Mouse (Mus musculus): ENCODE data around the gene Crtc2. TPM values are rescaled to one million over a fixed set of nuclear protein-coding genes. Genes with fewer than 3 reads are reported as not detected.
"Not testable (repeated sequence)": the region's sequence is repeated elsewhere in the genome, so short reads cannot be mapped to it uniquely, and the experiment has no call there.

Crtc2 gene
- polyA plus RNA-seq, 1 experiment: 2.9 TPM

DNA sequence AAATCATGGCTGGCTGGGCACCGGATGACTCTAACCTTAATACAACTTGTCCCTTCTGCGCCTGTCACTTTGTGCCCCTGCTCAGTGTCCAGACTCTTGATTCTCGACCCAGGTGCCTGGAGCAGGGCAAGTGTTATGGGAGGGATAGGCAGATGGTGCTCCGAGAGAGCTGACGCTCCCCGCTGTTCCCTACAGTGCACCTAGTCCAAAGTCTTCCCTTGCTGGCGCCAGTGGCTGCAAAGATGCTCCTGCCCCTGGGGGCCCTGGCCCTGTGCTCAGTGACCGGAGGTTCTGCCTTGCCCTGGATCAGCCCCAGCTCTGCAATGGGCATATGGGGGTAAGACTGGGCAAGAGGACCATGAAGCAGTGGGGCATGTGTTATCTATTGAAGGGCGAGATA, 23.8 kb downstream of the Crtc2 start:
- Histone ChIP-seq H3K4me3 (replicated peaks) (no peak overlapping the region), H3K9me3 (ENCODE audit: control insufficient read depth, low read length) (no peaks in the 10 kb centered on the region), H3K27me3 (ENCODE audit: control insufficient read depth) (no peaks in the 10 kb centered on the region), H3K4me1 (ENCODE audit: control insufficient read depth) (peaks cover 2% of the 10 kb centered on the region; the same call in 1 of the 2 replicates), H3K36me3 (ENCODE audit: control insufficient read depth) (peaks cover 56% of the 10 kb centered on the region)
- no peak for TF ChIP-seq GATA1 (IDR thresholded peaks at IDR 0.05; ENCODE audit: low read length)
- no peak for TF ChIP-seq TAL1 (IDR thresholded peaks at IDR 0.05; ENCODE audit: low read length)

DNA sequence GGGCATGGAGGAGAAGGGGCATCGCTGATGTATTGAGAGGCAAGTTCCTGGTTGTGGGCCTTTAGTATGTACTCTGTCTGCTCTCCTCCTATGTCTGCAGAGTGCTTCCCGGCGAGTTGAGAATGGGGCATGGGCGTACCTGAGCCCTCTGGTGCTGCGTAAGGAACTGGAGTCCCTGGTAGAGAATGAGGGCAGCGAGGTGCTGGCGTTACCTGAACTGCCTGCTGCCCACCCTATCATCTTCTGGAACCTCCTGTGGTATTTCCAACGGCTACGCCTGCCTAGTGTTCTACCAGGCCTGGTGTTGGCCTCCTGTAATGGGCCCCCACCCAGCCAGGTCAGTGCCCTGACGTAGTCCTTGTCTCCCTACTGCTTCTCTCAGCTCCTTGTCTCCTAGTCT, 24.2 kb downstream of the Crtc2 start:
- Histone ChIP-seq H3K36me3 (ENCODE audit: control insufficient read depth) (peaks cover 54% of the 10 kb centered on the region), H3K27me3 (ENCODE audit: control insufficient read depth) (no peaks in the 10 kb centered on the region), H3K4me3 (replicated peaks) (no peak overlapping the region), H3K4me1 (ENCODE audit: control insufficient read depth) (peaks cover 2% of the 10 kb centered on the region; the same call in 1 of the 2 replicates), H3K9me3 (ENCODE audit: control insufficient read depth, low read length) (no peaks in the 10 kb centered on the region)
- no peak for TF ChIP-seq GATA1 (IDR thresholded peaks at IDR 0.05; ENCODE audit: low read length)
- no peak for TF ChIP-seq TAL1 (IDR thresholded peaks at IDR 0.05; ENCODE audit: low read length)

DNA sequence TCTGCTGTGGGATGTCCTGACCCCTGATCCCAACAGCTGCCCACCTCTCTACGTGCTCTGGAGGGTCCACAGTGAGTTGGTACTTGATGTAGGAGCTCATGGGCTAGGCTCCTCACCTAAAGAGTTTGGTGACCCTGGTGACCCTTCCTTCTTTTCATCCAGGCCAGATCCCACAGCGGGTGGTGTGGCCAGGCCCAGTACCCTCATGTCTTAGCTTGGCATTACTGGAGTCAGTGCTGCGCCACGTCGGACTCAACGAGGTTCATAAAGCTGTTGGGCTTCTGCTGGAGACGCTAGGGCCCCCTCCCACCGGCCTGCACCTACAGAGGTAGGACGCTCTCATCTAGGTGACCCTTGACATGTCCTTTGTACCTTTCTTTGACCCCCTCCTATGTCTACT, 25.3 kb downstream of the Crtc2 start:
- no peaks in the 10 kb centered on the region for H3K27me3 ChIP-seq (ENCODE audit: control insufficient read depth)
- H3K4me1 ChIP-seq (ENCODE audit: control insufficient read depth): peaks cover 2% of the 10 kb centered on the region; the same call in 1 of the 2 replicates
- TF ChIP-seq GATA1 (IDR thresholded peaks at IDR 0.05; ENCODE audit: low read length) (no peak), TAL1 (IDR thresholded peaks at IDR 0.05; ENCODE audit: low read length) (no peak)
- peaks cover 44% of the 10 kb centered on the region for H3K36me3 ChIP-seq (ENCODE audit: control insufficient read depth)
- H3K9me3 ChIP-seq (ENCODE audit: control insufficient read depth, low read length): no peaks in the 10 kb centered on the region
- no peak overlapping the region for H3K4me3 ChIP-seq (replicated peaks)

DNA sequence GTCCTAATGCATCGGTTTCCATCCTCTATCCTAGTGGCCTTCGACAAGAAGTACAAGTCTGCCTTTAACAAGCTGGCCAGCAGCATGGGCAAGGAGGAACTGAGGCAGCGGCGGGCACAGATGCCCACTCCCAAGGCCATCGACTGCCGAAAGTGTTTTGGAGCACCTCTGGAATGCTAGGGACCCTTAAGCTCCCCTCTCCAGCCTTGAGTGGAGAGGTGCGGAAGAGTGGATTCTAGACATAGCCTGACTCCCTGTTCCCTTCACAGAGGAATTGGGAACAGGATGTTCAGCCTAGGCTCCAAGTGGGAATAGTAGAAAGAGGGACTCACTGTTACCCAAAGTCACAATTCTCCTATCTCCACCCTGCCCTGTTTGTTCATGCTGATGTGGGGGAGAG, 25.8 kb downstream of the Crtc2 start:
- TF ChIP-seq TAL1 (IDR thresholded peaks at IDR 0.05; ENCODE audit: low read length) (no peak), GATA1 (IDR thresholded peaks at IDR 0.05; ENCODE audit: low read length) (no peak)
- H3K36me3 ChIP-seq (ENCODE audit: control insufficient read depth): peaks cover 43% of the 10 kb centered on the region
- no peaks in the 10 kb centered on the region for H3K9me3 ChIP-seq (ENCODE audit: control insufficient read depth, low read length)
- H3K4me3 ChIP-seq (replicated peaks): no peak overlapping the region
- no peaks in the 10 kb centered on the region for H3K27me3 ChIP-seq (ENCODE audit: control insufficient read depth)
- peaks cover 2% of the 10 kb centered on the region; the same call in 1 of the 2 replicates for H3K4me1 ChIP-seq (ENCODE audit: control insufficient read depth)

DNA sequence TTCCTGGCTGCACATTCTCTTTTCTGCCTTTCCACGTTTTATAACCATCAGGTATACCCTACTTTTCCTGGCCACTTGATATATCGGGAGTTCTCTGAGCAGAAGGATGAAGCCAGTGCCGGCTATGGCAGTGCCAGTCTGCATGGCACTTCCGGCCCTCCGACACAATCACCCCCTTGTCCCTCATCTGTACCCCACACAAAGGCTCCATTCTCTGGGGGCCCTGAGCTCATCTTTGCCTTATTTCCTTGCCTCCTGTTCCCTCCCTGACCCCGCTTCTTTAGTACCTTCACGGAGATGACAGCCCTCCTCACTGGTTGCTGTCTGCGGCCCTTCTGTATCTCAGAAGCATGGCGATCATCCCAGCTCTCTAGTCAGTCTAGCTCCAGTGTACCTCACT, 26.7 kb downstream of the Crtc2 start:
- Histone ChIP-seq H3K4me1 (ENCODE audit: control insufficient read depth) (peaks cover 2% of the 10 kb centered on the region; the same call in 1 of the 2 replicates), H3K36me3 (ENCODE audit: control insufficient read depth) (peaks cover 38% of the 10 kb centered on the region), H3K27me3 (ENCODE audit: control insufficient read depth) (no peaks in the 10 kb centered on the region), H3K9me3 (ENCODE audit: control insufficient read depth, low read length) (no peaks in the 10 kb centered on the region), H3K4me3 (replicated peaks) (no peak overlapping the region)
- TF ChIP-seq TAL1 (IDR thresholded peaks at IDR 0.05; ENCODE audit: low read length) (no peak), GATA1 (IDR thresholded peaks at IDR 0.05; ENCODE audit: low read length) (no peak)

DNA sequence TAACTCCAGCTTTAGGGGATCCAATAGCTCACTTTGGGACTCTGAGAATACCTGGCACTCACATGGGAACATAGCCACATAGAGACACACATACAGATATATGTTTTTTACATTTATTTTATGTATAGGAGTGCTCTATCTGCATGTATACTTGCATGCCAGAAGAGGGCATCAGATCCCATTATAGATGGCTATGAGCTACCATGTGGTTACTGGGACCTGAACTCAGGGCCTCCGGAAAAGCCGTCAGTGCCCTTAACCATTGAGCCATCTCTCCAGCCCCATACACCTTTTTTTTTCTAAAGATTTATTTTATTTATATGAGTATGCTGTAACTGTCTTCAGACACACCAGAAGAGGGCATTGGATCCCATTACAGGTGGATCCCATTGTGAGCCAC, 30.2 kb downstream of the Crtc2 start:
- H3K36me3 ChIP-seq (ENCODE audit: control insufficient read depth): peaks cover 12% of the 10 kb centered on the region
- no peaks in the 10 kb centered on the region for H3K27me3 ChIP-seq (ENCODE audit: control insufficient read depth)
- H3K4me3 ChIP-seq (replicated peaks): no peak overlapping the region
- no peaks in the 10 kb centered on the region for H3K9me3 ChIP-seq (ENCODE audit: control insufficient read depth, low read length)
- H3K4me1 ChIP-seq (ENCODE audit: control insufficient read depth): no peaks in the 10 kb centered on the region
- no peak for TF ChIP-seq TAL1 (IDR thresholded peaks at IDR 0.05; ENCODE audit: low read length)
- TF ChIP-seq GATA1 (IDR thresholded peaks at IDR 0.05; ENCODE audit: low read length): no peak

DNA sequence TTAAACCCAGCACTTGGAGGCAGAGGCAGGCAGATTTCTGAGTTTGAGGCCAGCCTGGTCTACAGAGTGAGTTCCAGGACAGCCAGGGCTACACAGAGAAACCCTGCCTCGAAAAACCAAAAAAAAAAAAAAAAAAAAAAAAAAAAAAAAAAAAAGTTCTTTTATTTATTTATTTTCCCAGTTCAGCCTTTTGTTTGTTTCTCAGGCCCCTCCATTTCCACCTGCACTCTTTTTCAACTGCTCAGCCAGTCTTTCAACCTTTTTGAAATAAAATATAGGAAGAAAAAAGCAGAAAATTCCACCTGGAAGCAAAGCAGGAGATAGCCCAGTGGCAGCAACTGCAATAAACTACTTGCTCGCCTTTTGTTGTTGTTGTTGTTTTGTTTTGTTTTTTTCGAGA, 35.4 kb downstream of the Crtc2 start:
- H3K4me3 ChIP-seq (replicated peaks); H3K27me3 ChIP-seq (ENCODE audit: control insufficient read depth); H3K9me3 ChIP-seq (ENCODE audit: control insufficient read depth, low read length); H3K36me3 ChIP-seq (ENCODE audit: control insufficient read depth): not testable (repeated sequence)
- H3K4me1 ChIP-seq (ENCODE audit: control insufficient read depth): peaks cover 20% of the 10 kb centered on the region

DNA sequence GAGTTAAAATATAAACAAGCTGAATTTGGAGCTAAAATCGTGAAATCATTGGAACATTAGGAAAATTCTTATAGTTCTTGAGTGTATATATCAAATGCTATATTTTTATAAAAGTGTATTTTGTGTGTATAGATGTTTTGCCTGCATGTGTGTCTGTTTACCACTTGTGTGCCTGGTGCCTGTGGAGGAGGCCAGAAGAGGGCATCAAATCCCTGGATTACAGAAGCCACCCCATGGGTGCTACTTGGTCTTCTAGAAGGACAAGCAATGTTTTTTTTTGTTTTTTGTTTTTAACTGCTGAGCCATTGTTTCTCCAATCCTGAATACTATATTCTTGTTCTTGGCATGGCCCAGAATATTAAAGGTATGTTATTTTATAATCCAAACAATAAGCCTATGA, 36.6 kb downstream of the Crtc2 start:
- no peak overlapping the region for H3K4me3 ChIP-seq (replicated peaks)
- TF ChIP-seq GATA1 (IDR thresholded peaks at IDR 0.05; ENCODE audit: low read length): no peak
- TF ChIP-seq TAL1 (IDR thresholded peaks at IDR 0.05; ENCODE audit: low read length): no peak
- H3K27me3 ChIP-seq (ENCODE audit: control insufficient read depth): no peaks in the 10 kb centered on the region
- H3K9me3 ChIP-seq (ENCODE audit: control insufficient read depth, low read length): no peaks in the 10 kb centered on the region
- peaks cover 31% of the 10 kb centered on the region for H3K4me1 ChIP-seq (ENCODE audit: control insufficient read depth)
- H3K36me3 ChIP-seq (ENCODE audit: control insufficient read depth): peaks cover 6% of the 10 kb centered on the region

DNA sequence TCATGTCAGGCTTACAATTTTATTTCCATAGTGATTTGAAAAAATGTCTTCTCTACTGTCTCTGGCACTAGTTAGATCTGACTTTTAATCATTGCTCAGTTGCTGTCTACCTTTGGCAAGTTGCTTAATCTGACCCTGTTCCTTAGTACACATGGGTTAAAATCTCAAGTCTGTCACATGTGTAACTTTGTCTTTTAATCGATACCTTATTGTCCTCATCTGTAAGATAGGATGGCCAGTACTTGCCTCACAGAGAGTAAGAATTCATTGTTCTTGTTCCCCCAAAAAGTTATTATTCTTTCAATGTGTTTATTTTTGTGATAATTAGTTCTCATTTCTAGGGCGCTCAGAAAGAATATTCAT, 38.0 kb downstream of the Crtc2 start:
- no peak for TF ChIP-seq GATA1 (IDR thresholded peaks at IDR 0.05; ENCODE audit: low read length)
- no peak for TF ChIP-seq TAL1 (IDR thresholded peaks at IDR 0.05; ENCODE audit: low read length)
- H3K9me3 ChIP-seq (ENCODE audit: control insufficient read depth, low read length): no peaks in the 10 kb centered on the region
- H3K27me3 ChIP-seq (ENCODE audit: control insufficient read depth): no peaks in the 10 kb centered on the region
- peaks cover 43% of the 10 kb centered on the region for H3K4me1 ChIP-seq (ENCODE audit: control insufficient read depth)
- H3K4me3 ChIP-seq (replicated peaks): peak overlapping the region; percentile 92
- peaks cover 16% of the 10 kb centered on the region for H3K36me3 ChIP-seq (ENCODE audit: control insufficient read depth)

Data from erythroblast, embryonic 14.5 days (primary cell).